Mouse (Mus musculus) induced T-regulatory cell, adult 2 months (primary cell): ENCODE results near the gene Cacnb4.
A peak's percentile ranks its signal among the peaks of the same experiment; 100 is the strongest.

Experiments used
- DNase-seq: peaks from one replicate; pipeline ENCODE4 v3.0.0-alpha.2; 2012; ENCODE audit warnings: low read depth

Gene Cacnb4

DNA sequence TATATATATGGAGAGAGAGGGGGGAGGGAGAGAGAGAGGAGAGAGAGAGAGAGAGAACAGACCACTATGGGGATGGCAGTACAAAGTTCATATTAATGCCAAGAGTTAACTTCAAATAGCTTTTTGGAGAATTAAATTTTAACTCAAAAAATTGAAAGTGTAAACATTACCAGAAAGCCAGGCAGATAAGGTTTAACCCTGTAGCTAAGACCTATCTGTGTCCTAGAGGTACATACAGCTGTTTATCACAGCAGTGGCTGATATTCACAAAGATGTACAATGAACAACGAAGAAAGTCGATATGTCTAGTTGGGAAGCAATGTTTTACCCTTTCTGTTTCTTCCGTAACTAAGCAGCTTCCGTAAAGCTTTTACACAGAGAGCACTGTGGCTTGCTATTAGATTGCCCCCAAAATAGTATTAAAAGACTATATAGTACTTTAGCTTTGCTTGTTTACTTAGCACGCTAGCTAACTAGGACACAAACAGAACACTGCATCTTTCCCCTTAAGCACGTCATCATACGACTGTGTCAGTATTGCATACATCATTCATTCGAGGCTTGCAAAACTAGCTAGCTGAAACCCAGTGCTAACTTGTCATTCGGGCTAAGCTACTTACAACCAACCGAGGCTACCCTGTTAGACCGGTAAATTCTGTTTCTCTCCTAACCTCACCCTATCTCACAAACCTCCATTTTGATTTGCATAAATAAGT, 72.5 kb downstream of the Cacnb4 start:
- no peak for DNase-seq

DNA sequence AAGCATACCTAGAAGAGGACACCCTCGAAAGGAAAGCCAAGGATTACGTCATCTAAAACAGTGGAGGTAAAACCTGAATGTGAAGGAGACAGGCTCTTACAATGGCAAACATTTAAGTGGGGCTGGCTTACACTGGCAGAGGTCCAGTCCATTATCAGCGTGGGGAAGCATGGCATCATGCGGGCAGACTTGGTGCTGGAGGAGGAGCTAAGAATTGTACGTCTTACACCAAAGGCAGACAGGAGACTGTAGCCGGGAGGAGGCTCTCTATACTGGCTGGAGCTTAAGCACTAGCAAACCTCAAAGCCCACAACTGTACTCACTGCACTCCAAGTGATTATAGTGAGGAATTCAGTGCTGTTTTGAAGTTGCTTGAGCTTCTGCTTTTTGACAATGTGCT, 73.2 kb downstream of the Cacnb4 start:
- DNase-seq: no peak

DNA sequence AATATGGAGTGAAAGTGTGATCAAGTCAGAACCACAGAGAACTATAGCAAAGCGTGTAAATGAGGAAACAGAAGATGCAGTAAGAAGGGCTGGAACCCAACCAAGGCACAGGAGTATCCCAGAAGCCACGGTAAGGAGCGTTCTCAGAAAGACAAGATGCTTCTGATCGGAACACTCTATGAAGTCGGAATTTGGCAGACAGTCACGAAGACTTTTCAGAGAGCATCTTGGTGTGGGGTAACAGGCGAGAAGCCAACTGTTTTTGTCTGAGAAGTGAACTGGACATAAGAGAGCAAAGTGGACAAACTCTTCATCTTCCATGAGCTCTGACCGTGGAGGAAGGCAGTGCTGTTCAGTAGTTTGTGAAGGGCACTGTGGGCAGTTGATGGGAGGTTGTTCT, 73.7 kb downstream of the Cacnb4 start:
- no peak for DNase-seq

DNA sequence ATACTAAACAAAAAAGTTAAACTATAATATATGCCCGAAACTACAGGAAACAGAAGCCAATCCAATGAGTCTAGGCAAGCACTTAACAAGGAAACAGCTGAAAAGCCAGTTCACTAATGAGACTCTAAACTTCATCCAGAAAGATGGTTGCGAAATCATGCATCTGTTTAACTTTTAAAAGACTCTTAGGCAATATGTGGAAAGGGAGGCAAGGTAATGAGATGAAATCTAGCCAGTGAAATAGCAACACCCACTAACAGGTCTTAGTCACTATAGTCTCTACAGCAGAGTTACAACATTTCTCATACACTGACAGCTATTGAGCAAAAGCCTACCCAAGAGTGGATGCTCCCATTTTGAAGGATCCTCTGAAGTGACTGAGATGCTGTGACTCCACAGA, 74.4 kb downstream of the Cacnb4 start:
- no peak for DNase-seq

DNA sequence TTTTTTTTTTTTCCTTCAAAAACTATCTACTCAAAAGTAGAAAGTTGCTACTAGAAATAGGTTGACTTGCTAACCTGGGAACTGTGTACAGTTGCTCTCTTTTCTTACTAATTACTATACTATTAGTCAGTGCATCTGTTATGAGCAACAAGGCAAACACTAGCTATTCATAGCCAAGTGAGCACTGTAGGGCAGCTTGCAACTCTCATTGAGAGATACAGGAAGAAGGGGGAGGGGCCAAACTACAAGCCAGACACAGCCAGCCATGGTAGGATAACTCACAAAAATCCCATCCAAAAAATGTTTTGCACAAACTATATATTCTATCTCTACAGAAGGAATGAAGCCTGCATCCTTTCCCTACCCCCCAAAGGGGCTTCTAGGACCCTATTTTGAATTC, 79.1 kb downstream of the Cacnb4 start:
- peak; percentile 36 for DNase-seq

DNA sequence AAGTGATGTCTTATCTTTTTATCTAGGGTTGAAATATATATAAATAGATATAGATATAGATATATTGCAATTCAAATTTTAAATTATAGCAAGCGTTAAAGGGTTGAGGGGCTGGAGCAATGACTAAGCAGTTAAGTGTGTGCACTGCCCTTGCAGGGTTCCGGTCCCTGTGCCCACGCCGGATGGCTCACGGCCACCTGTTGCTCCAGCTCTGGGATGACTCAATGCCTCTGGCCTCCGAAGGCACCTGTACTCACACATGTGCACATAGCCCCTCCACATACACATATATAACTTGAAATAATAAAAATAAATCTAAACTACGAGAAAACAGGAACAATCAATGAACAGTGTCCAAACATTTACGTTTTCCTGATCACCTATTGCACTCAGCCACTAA, 82.8 kb downstream of the Cacnb4 start:
- no peak for DNase-seq

DNA sequence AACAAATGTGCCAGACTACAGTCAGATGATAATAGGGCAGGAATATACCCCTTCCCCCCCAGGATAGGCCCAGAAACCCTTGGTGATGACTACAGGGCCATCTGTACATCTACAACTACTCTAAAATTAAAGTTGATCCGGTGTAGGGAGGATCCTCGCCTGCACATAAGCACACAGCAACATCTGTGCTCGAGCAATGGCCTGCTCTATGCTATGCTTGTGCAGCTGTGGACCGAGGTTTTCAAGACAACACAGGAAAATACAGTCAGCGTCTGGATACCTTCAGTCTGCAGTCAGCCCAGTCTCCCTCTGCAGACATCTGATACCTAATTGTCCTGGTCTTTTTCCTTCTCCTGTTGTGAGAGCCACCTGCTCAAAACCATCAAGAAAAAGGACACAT, 83.4 kb downstream of the Cacnb4 start:
- DNase-seq: no peak

DNA sequence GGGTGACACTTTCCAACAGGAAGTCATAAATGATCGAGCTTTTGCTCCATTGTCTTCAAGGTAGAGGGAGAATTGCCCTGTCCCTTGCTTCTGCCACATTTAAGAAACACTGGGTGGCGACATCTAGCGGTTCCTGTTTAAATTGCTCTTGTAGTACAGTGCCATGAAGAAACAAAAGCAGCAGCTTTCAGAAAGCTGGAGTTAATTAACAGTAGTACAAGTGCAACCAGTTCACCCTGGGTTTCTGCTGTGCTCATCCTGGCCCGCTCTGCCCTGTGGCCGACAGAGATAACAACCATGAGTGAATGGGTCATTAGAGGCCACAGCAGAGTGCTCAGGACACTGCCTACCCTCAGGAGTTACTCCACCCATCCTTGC, 85.7 kb downstream of the Cacnb4 start:
- peak; percentile 90 for DNase-seq

DNA sequence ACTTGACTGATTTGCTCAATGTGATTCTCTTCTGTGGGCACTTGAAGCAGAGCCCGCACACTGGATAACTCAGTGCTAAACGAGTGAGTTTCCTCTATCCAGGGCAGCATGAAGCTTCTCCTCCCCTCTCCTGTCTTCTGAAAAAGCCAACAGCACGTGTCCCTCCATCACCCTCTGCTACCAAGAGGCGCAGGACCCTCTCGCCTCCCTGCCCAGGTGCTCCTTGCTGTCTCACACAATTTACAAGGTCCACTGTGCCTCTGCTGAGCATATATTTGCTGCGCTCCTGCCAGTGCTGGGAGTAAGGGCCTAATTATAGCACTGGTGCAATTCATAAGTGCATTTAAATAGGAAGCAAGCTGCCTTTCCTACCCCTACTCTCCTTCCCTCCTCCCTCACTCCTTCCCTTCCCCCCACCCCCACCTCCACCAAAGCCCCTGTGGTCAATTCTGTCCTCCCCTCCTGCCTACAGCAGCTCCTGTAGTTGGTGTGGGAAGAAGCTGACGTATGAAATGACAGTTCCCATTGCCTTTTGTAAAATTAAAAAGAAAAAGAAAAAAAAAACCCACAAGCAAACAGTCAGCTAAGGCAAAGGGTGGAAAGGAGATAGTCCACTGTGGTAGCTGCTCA, 86.2 kb downstream of the Cacnb4 start:
- DNase-seq: no peak

DNA sequence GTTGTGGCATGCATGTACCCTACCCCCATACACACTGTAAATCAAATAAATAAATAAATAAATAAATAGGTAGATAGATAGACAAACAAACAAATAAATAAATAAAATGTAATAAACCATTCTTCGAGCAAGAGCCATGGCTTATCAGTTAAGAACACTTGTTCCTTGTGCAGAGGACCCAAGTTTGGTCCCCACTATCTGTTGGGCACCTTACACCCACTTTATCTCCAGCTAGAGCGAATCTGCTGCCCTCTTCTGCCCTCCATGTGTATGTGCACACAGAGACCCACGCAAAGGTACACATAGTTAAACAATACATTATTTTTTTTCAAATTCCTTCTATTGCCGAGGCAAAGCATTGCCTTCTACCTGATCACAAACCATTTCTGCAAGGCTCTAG, 87.1 kb downstream of the Cacnb4 start:
- peak; percentile 25 for DNase-seq

DNA sequence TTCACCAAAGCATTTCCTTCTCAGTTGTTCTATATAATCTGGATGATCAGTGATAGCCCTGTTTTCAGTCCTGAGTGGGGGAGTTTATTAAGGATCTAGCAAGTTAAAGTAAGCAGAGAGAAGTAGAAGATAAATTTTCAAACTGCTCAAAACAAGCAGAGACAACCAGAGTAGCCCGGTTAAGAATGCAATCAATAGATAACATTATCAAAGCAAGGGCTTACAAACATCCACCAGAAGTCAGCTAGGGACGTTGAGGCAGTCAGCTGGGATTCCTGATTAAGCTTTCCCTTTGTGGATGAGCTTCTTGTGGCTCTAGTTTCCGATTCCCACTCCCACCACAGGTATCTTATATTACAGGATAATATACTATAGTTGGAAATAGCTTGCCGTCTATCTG, 91.2 kb downstream of the Cacnb4 start:
- no peak for DNase-seq

DNA sequence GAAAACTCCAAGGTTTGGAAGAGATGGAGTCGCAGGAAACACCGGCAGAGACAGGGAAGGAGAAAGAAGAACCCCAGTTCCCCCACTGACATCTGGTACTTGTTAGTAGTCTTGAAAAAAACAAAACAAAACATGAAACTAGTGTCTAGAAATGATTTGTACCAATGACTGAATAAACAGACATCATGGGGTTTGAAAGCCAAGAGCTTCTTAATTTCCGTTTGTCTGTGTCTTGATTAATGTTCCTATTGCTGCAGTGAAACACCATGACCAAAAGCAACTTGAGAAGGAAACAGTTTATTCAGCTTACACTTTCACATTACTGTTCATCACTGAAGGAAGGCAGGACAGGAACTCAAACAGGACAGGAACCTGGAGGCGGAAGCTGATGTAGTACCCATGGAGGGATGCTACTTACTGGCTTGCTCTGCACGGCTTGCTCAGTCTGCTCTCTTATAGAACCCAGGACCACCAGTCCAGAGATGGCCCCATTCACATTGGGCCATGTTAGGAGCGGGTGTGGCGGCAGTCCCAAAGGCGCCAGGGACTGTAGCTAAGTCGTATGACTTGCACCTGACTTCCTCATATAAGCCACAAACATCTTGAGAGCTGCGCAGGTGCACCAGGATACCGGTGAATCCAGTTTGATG, 95.4 kb downstream of the Cacnb4 start:
- DNase-seq: no peak

DNA sequence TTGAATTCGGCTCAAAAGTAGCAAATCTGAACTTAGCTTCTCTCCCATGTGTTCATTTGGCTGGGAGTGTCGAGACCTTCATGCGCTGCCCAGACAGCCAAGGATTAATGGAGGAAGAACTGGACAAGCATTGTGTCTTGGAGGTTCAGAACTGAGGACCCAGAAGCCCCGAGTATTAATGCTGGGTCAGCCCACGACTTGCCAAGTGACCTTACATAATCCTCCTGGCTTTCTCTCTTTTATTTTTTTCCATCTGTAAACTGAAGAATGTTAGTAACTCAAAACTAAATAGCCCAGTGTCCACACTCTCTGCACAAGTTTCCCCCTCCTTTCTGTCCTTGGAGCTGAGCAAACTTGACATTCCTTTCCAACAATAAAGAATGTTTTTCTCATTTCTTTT, 95.9 kb downstream of the Cacnb4 start:
- DNase-seq: no peak

DNA sequence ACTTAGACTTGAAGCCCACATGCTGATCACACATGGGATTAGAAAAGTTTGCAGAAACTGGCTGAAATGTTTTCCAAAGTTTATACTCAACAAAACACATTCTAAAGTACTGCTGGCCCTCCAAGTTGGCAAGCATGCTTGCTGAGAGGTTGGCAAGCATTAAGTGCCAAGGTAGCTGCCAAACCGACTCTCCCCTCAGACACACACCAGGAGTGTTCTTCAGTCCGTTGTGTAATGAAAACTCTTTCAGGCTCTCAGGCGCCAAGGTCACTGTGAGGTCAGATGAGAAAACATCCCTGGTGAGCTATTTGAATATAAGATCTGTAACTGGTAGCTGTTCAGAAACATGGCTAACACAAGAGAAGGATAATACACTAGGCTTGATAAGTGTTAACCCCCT, 97.8 kb downstream of the Cacnb4 start:
- no peak for DNase-seq

DNA sequence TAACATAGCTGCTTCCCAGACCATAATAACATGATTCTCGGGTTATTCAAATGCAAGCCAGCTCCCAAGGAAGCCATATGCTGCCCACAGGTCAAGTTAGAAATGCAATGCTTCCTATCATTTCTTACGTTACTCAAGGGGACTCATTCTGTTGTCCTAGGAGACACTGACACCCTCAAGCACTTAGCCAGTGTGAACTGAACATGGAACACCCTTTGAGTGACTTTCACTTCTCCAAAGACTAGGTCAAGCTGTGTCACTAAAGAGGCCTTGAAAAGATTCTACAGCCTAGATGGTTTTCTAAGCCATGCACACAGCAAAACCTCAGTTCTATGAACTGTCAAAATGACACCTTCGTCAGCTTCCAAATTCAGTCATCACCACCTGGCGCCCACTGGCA, 98.9 kb downstream of the Cacnb4 start:
- no peak for DNase-seq

DNA sequence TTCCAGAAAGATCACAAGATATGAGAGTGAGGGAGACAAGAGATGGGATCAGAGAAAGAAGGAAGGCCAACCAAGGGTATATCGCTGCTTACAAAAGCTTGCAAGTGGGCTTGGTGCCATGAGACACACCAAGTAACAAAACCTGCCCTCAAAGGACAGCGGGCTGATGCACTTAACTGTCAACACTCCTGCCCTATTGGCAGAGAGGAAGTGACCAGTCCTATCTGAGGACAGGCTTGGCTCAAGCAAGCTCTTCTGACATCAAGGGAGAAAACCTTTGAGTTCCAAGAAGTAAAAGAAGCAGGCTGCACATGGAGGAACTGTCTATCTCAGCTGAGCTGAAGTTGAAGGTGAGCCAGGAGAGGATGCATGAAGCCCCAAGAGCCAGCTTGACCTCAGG, 100.1 kb downstream of the Cacnb4 start:
- no peak for DNase-seq

DNA sequence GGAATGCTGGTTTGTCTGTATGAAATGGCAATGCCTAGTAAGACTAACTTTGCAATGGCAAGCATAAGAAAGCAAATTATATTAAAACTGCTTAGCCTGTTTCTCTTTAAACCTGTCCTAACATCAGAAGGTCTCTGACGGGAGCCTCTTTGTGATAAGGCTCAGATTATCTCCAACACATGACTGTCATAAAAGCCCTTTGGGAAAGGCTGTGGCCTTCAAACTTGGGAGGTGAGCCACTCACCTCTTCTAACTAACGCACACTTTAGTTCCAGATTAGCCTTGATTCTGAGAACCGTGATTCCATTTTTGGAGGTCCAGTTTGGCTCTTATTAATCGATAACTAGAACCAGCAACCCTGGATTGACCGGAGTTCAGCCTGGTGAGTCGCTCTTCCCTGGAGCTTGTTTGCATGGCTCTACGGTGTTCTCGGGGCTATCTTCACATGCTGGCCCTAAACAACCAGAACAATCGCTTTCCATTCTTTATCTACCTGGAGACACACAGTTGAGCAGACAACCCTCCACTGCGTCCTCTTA, 100.9 kb downstream of the Cacnb4 start:
- no peak for DNase-seq

DNA sequence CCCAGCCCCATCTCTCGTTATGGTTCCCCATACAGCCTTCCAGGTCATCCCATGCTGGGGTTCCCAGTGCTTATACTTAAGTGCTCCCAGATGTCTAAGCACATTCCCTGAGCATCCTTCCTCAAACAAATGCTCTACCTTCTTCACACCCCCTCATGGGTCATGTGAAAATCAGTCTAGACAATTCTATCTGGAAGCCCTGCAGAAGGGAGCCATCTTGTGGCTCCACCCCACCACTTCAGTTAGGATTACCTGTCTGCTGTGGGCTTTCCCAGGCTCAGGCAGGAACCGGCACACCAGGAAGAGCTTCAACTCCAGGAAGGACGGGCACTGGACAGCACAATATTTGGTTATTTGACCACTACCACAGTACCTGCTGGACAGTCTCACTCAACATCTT, 101.7 kb downstream of the Cacnb4 start:
- DNase-seq: peak; percentile 49

DNA sequence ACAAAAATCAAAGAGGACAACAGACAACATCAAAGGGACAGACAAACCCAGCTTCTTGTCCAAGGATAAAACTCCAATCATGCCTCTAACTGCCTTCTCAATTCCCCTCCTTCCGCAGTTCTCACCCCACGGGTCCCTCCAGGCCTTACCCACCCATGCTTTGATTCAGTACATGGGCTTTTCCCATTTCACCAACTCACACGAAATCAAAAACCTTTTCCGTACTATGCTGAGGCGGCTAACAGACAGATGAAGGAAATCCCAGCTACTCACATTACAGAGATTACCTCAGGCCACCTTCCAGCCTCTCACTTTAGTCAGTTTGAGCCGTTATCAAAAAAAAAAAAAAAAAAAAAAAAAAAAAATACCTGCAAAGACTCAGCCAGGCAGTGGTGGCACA, 104.4 kb downstream of the Cacnb4 start:
- DNase-seq: peak; percentile 63

DNA sequence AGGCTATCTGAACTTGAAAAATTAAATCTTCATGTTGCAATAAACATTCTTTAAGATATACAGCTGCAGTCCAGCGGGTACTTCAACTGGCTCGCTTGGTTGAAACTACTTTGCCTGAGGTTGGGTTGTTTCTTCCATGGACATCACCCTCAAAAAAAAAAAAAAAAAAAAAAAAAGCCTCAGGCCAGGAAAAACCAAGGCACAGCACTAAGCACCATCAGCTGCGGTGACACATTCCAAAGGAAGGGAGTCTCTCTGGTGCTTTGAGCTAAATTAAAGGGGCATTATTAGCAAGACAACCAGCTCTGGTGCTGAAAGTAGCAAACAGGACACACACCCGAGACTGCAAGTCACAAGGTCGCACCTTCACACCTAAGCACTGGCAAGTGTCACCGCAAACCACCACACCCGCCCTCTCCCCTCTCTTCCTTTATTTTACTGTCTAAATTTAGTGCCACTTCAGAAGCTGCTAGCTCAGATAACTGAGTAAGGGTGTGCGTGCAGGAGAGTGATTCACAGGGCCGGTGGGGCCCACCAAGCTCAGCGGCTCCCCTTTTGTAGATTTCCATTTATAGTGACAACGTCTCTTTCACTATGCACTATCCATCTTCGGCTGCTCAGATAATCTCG, 105.2 kb downstream of the Cacnb4 start:
- DNase-seq: peak; percentile 84

DNA sequence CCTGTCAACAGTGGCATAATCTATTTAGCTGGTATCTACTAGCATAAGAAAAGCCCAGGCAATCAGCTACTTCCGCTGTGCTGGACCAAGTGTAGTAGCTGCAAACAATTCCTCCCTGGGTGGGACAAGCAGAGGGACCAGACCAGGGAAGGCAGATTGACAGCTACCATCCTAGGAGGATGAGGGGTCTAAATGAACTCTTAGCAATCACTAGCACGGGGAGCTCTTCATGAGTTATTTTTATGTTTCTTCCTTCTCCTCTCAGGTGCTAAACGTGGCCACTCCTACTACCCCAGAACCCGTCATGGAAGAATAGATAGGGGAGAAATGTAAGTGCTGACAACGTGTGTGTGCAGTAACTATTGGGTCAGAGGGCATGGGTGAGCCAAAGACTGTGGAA, 105.8 kb downstream of the Cacnb4 start:
- DNase-seq: peak; percentile 74

DNA sequence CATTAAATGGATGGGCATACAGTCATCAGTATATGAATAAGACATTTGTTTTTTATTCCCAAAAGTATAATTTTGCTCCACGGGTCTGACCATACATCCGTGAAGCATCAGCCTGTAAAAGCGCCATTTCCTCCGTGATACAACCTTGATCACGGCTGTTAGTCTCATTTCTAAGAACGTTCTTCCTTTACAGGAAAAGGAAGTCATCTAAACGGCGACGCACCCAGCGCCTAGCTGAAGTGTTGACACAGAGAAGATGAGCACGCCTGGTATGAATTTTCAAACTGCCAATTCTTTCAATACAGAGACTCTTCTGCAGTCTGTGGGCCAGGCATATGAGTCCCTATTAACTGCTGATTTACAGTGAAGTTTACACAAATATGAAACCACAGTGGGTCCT, 106.5 kb downstream of the Cacnb4 start:
- peak; percentile 77 for DNase-seq

DNA sequence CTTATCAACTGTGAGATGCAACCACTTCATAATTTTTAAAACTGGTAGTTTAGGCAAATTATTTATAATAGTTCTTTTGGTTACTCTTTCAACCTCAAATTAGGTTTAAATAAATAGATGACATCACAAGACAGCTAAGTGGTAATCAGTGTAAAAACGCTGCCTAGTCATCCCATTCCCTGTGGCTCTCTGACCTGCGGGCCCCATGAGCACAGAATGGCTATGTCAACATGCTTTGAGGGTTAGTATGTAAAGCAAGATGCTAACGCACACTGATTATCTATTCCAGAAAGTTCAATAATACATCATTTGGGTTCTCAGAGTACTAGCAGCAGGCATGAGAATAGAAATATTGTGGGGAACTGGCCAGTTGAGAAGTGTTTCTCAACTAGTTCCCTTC, 108.5 kb downstream of the Cacnb4 start:
- DNase-seq: no peak
